Mouse (Mus musculus) stomach, embryonic 15.5 days (tissue): ENCODE data around the gene Apoc3. TPM values are rescaled to one million over a fixed set of nuclear protein-coding genes. Genes with fewer than 3 reads are reported as not detected.

ENCODE experiments used
- ATAC-seq: fragments of 200-750 bp; cut with Nextera tagmentation; 2 replicates; pipeline ENCODE4 v1.8.0; 2017; ENCODE audit warnings: low read depth, moderate number of reproducible peaks, moderate TSS enrichment; ENCODE audit not compliant: insufficient read depth, low FRiP score
- H3K27ac ChIP-seq: fragments of 300-500 bp; sonication (generic); 2 replicates; pipeline ENCODE4 v1.5.1; 2015; ENCODE audit warnings: mild to moderate bottlenecking, inconsistent platforms
- H3K27me3 ChIP-seq: fragments of 300-500 bp; sonication (generic); replicated peaks from 2 replicates; pipeline ENCODE4 v1.6.1; 2015; ENCODE audit warnings: inconsistent platforms
- H3K36me3 ChIP-seq: fragments of 300-500 bp; sonication (generic); 2 replicates; pipeline ENCODE4 v1.6.1; 2015; ENCODE audit warnings: inconsistent platforms
- H3K4me1 ChIP-seq: fragments of 300-500 bp; sonication (generic); 2 replicates; pipeline ENCODE4 v1.6.1; 2015; ENCODE audit warnings: inconsistent platforms
- H3K4me2 ChIP-seq: fragments of 300-500 bp; sonication (generic); 2 replicates; pipeline ENCODE4 v1.6.1; 2015; ENCODE audit warnings: mild to moderate bottlenecking, inconsistent platforms
- H3K4me3 ChIP-seq: fragments of 300-500 bp; sonication (generic); replicated peaks from 2 replicates; pipeline ENCODE4 v1.5.1; 2015; ENCODE audit warnings: inconsistent platforms
- H3K9ac ChIP-seq: fragments of 300-500 bp; sonication (generic); 2 replicates; pipeline ENCODE4 v1.6.1; 2015; ENCODE audit warnings: inconsistent platforms
- H3K9me3 ChIP-seq: fragments of 300-500 bp; sonication (generic); 2 replicates; pipeline ENCODE4 v1.6.1; 2016; ENCODE audit warnings: inconsistent platforms
- WGBS: fragments of 180-500 bp; shearing (Covaris S2); methylation state at CpG from one replicate; pipeline ENCODE4 v1.1.7; 2015; 5-methylcytosine and 5-hydroxymethylcytosine counted together
- polyA plus RNA-seq: library from polyadenylated mRNA; unstranded; fragments of >200 nt; fragmentation: Nextera tagmentation; extraction: Ambion mirVana; gene quantifications from 2 replicates; pipeline ENCODE4 v1.2.1, GENCODE M21; 2015

Apoc3 gene
- polyA plus RNA-seq, 1 experiment from 2014 or later: 46.5 TPM

- no peaks in the 10 kb centered on the region for H3K36me3 ChIP-seq
- peak overlapping the region; percentile 76 for H3K4me2 ChIP-seq
- H3K27me3 ChIP-seq: no peaks in the 10 kb centered on the region
- peaks cover 14% of the 10 kb centered on the region for H3K4me1 ChIP-seq
- no peak overlapping the region for H3K9ac ChIP-seq
- peak overlapping the region; percentile 40 for H3K4me3 ChIP-seq
- H3K9me3 ChIP-seq: no peaks in the 10 kb centered on the region
- WGBS: 14% methylated on average over 37 of the region's 37 CpGs
- ATAC-seq: peak; percentile 84
- no peak overlapping the region for H3K27ac ChIP-seq
Measured at GRCm38 (mm10) chr9:46229573-46230449, 5.6 kb downstream of the Apoc3 start.

GRCm38 (mm10) chr9:46228491-46228890, 6.9 kb downstream of the Apoc3 start, which contains the start of gene Apoa1:
Apoa1 (plus strand) TSS chr9:46228580.
- 50% methylated on average over 9 of the region's 9 CpGs for WGBS
- peak; percentile 28; the same call in 1 of the 2 replicates for ATAC-seq
- H3K36me3 ChIP-seq: no peaks in the 10 kb centered on the region
- no peak within 1 kb of the TSS for H3K9ac ChIP-seq
- peaks cover 14% of the 10 kb centered on the region for H3K4me1 ChIP-seq
- H3K9me3 ChIP-seq: no peaks in the 10 kb centered on the region
- no peak within 1 kb of the TSS for H3K27ac ChIP-seq
- H3K4me3 ChIP-seq: no peak within 1 kb of the TSS; the same call in 1 of the 2 replicates
- H3K4me2 ChIP-seq: 0 out of 2 replicates have a peak within 1 kb of the TSS, but pooled peaks have one; percentile 2
- H3K27me3 ChIP-seq: no peaks in the 10 kb centered on the region

GRCm38 (mm10) chr9:46227064-46227614, 8.3 kb downstream of the Apoc3 start:
- ATAC-seq: no peak

GRCm38 (mm10) chr9:46224945-46225660, 10.3 kb downstream of the Apoc3 start:
- 59% methylated on average over 5 of the region's 5 CpGs for WGBS
- H3K9me3 ChIP-seq: no peaks in the 10 kb centered on the region
- no peak overlapping the region for H3K9ac ChIP-seq
- H3K27ac ChIP-seq: no peak overlapping the region
- H3K4me1 ChIP-seq: peaks cover 6% of the 10 kb centered on the region
- no peak overlapping the region for H3K4me3 ChIP-seq
- peaks cover 21% of the 10 kb centered on the region for H3K36me3 ChIP-seq
- H3K27me3 ChIP-seq: no peaks in the 10 kb centered on the region
- no peak overlapping the region for H3K4me2 ChIP-seq
- no peak for ATAC-seq

More at GRCm38 (mm10) chr9:46227064-46227614, 8.3 kb downstream of the Apoc3 start:
- Histone ChIP-seq H3K9me3 (no peaks in the 10 kb centered on the region), H3K9ac (no peak overlapping the region), H3K27ac (no peak overlapping the region), H3K4me1 (peaks cover 14% of the 10 kb centered on the region), H3K4me2 (no peak overlapping the region), H3K36me3 (peaks cover under 1% of the 10 kb centered on the region; the same call in 1 of the 2 replicates), H3K27me3 (no peaks in the 10 kb centered on the region), H3K4me3 (no peak overlapping the region)
- WGBS: 77% methylated on average over 3 of the region's 3 CpGs

- Histone ChIP-seq H3K4me1 (no peaks in the 10 kb centered on the region), H3K9ac (no peak overlapping the region), H3K36me3 (peaks cover 23% of the 10 kb centered on the region), H3K27me3 (no peaks in the 10 kb centered on the region), H3K4me2 (no peak overlapping the region), H3K27ac (no peak overlapping the region), H3K9me3 (no peaks in the 10 kb centered on the region), H3K4me3 (no peak overlapping the region)
- no peak for ATAC-seq
- 70% methylated on average over 3 of the region's 3 CpGs for WGBS
Measured at GRCm38 (mm10) chr9:46224101-46224500, 11.3 kb downstream of the Apoc3 start.

- H3K27me3 ChIP-seq: no peaks in the 10 kb centered on the region
- WGBS: 75% methylated on average over 6 of the region's 6 CpGs
- no peak overlapping the region for H3K4me2 ChIP-seq
- H3K27ac ChIP-seq: no peak overlapping the region
- ATAC-seq: no peak
- peaks cover 23% of the 10 kb centered on the region for H3K36me3 ChIP-seq
- H3K9ac ChIP-seq: no peak overlapping the region
- no peak overlapping the region for H3K4me3 ChIP-seq
- no peaks in the 10 kb centered on the region for H3K9me3 ChIP-seq
- no peaks in the 10 kb centered on the region for H3K4me1 ChIP-seq
Measured at GRCm38 (mm10) chr9:46223090-46223489, 12.3 kb downstream of the Apoc3 start.

- no peaks in the 10 kb centered on the region for H3K9me3 ChIP-seq
- H3K4me3 ChIP-seq: no peak overlapping the region
- H3K27me3 ChIP-seq: no peaks in the 10 kb centered on the region
- H3K4me2 ChIP-seq: no peak overlapping the region
- WGBS: 85% methylated on average over 9 of the region's 9 CpGs
- H3K4me1 ChIP-seq: no peaks in the 10 kb centered on the region; the same call in 1 of the 2 replicates
- no peak overlapping the region for H3K9ac ChIP-seq
- H3K27ac ChIP-seq: no peak overlapping the region
- H3K36me3 ChIP-seq: peaks cover 29% of the 10 kb centered on the region
- ATAC-seq: no peak
Measured at GRCm38 (mm10) chr9:46218176-46218575, 17.3 kb downstream of the Apoc3 start.

GRCm38 (mm10) chr9:46216744-46217470, 18.5 kb downstream of the Apoc3 start:
- no peaks in the 10 kb centered on the region; the same call in 1 of the 2 replicates for H3K4me1 ChIP-seq
- no peak overlapping the region for H3K4me3 ChIP-seq
- H3K9me3 ChIP-seq: no peaks in the 10 kb centered on the region
- WGBS: 84% methylated on average over 13 of the region's 13 CpGs
- H3K4me2 ChIP-seq: no peak overlapping the region
- H3K9ac ChIP-seq: no peak overlapping the region
- no peak for ATAC-seq
- no peak overlapping the region for H3K27ac ChIP-seq
- no peaks in the 10 kb centered on the region for H3K27me3 ChIP-seq
- peaks cover 34% of the 10 kb centered on the region for H3K36me3 ChIP-seq

- Histone ChIP-seq H3K9ac (no peak overlapping the region), H3K27ac (peak overlapping the region; percentile 24; the same call in 1 of the 2 replicates), H3K36me3 (peaks cover 30% of the 10 kb centered on the region)
Measured at GRCm38 (mm10) chr9:46215338-46216322, 19.8 kb downstream of the Apoc3 start.

GRCm38 (mm10) chr9:46214946-46215337, 20.5 kb downstream of the Apoc3 start:
- no peak overlapping the region for H3K9ac ChIP-seq
- H3K36me3 ChIP-seq: peaks cover 26% of the 10 kb centered on the region

More at GRCm38 (mm10) chr9:46215338-46216322, 19.8 kb downstream of the Apoc3 start:
- Histone ChIP-seq H3K9me3 (no peaks in the 10 kb centered on the region), H3K4me1 (no peaks in the 10 kb centered on the region; the same call in 1 of the 2 replicates), H3K4me3 (no peak overlapping the region), H3K27me3 (no peaks in the 10 kb centered on the region), H3K4me2 (no peak overlapping the region)
- WGBS: 47% methylated on average over 11 of the region's 11 CpGs
- ATAC-seq: peak; percentile 16; the same call in 1 of the 2 replicates

More at GRCm38 (mm10) chr9:46214946-46215337, 20.5 kb downstream of the Apoc3 start:
- H3K9me3 ChIP-seq: no peaks in the 10 kb centered on the region
- H3K4me3 ChIP-seq: no peak overlapping the region
- H3K4me2 ChIP-seq: no peak overlapping the region
- WGBS: 85% methylated on average over 10 of the region's 10 CpGs
- ATAC-seq: no peak
- H3K4me1 ChIP-seq: no peaks in the 10 kb centered on the region; the same call in 1 of the 2 replicates
- no peaks in the 10 kb centered on the region for H3K27me3 ChIP-seq
- H3K27ac ChIP-seq: no peak overlapping the region; the same call in 1 of the 2 replicates
